Mouse (Mus musculus) testis, adult 10 weeks (tissue): ENCODE measurements around the gene Cers4. TPM values are rescaled to one million over a fixed set of nuclear protein-coding genes. Genes with fewer than 3 reads are reported as not detected.

Experiments
- polyA plus RNA-seq: library from polyadenylated mRNA; stranded (reverse); fragments of 350-450 nt; fragmentation: Illumina TruSeq; extraction: RNeasy Lipid Tissue Mini Kit (QIAGEN cat#74804); gene quantifications from one replicate; pipeline ENCODE4 v1.2.3, GENCODE M21; 2014; ENCODE audit warnings: low read depth, low replicate concordance

Gene Cers4
- 1.2 TPM for polyA plus RNA-seq

GRCm38 (mm10) chr8:4492851-4493685, at the start of gene Cers4:
Gene Cers4 (plus strand): TSS chr8:4493026.

Other genes starting within 250 kb of the Cers4 start
- gene Tgfbr3l, start 244.8 kb upstream of the Cers4 start, polyA plus RNA-seq: 6.6 TPM
- gene Snapc2, start 239.9 kb upstream of the Cers4 start, polyA plus RNA-seq: 2.1 TPM
- 5.3 TPM for gene Ctxn1, start 233.8 kb upstream of the Cers4 start, polyA plus RNA-seq
- 105 TPM for gene Timm44, start 217.1 kb upstream of the Cers4 start, polyA plus RNA-seq
- gene Ccl25, start 167.8 kb upstream of the Cers4 start, polyA plus RNA-seq: 23.5 TPM
- 35.2 TPM for gene Elavl1, start 167.6 kb upstream of the Cers4 start, polyA plus RNA-seq
- 25.6 TPM for gene Zfp958, start 120.1 kb downstream of the Cers4 start, polyA plus RNA-seq